Mouse (Mus musculus) heart, adult 2 months (tissue): ENCODE results near the gene Rhoc.

Experiments used
- CTCF ChIP-seq: fragments of 200-600 bp; IDR thresholded peaks from 2 replicates; pipeline ENCODE4 v1.8.1; 2022; ENCODE audit warnings: antibody characterized with exemption, mild to moderate bottlenecking, moderate library complexity
- EP300 ChIP-seq: fragments of 200-500 bp; IDR thresholded peaks from 2 replicates; pipeline ENCODE4 v1.6.1; 2011; ENCODE audit warnings: low read depth, low read length, control low read depth; ENCODE audit not compliant: insufficient read depth
- POLR2A ChIP-seq: fragments of 200-500 bp; IDR thresholded peaks from 2 replicates; pipeline ENCODE4 v1.6.1; 2011; ENCODE audit warnings: mild to moderate bottlenecking, low read depth, low read length, control low read depth; ENCODE audit not compliant: insufficient read depth

GRCm38 (mm10) chr3:104818749-104819134 lies 30.6 kb downstream of the Rhoc start:
- TF ChIP-seq CTCF = no peak
- no peak for TF ChIP-seq POLR2A
- no peak for TF ChIP-seq EP300
